Mouse (Mus musculus) cerebellum, adult 18-20 months (tissue): ENCODE results near the gene Capza1.
"Not testable (repeated sequence)": the region's sequence is repeated elsewhere in the genome, so short reads cannot be mapped to it uniquely, and the experiment has no call there.

Experiments
- DNase-seq, 2 experiments: peaks; one replicate each; pipeline ENCODE4 v3.0.0; 2021

Capza1 gene

DNA sequence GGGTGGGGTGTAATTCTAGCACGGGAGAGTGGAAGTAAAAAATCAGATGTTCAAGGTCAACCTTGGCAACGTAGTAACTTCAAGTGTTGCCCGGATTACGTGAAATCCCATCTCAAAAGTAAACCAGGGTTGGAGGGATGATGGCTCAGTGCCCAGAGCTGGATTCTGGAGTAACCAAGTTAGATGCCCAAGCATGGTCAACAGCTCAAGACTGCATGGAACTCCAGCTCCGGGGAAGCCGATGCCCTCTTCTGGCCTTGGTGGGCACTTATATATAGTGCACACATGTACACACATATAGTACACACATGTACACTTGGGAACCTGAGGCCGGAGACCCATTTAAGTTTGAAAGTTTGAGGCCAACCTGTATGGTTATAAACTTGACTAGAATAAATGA is 48.2 kb downstream of the Capza1 start:
- no peak for DNase-seq

DNA sequence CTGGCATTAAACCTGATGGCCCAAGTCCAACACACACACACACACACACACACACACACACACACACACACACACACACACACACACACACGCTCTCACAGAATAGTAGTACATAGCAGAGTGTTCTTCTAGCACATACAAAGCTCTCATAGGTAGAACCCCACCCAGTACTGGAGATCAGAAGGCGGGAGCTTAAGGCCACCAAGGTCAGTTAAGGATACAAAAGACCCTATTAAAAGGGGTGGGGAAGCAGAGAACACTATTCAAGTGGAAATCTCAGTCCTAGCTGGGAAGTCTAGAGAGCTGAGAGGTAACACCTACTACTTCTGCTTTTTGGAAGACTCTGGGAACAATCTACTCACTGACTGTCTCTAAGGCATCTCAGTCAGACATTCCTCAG is 49.0 kb downstream of the Capza1 start:
- DNase-seq = no peak

DNA sequence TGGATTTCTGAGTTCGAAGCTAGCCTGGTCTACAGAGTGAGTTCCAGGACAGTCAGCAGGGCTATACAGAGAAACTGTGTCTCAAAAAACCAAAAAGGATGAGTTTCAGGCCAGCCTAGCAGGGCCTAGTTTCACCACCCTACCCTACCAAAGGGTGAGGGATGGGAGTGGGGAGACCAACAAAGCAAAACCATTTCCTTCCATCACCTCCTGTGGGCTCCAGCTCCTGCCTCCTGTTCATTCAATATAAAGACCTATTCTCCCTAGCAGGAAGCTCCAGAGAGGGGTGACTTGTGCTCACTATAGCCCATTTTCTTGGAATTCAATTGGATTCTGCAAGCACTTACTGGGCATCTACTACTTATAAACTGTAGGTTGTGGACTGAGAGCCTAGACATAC is 49.6 kb downstream of the Capza1 start:
- no peak for DNase-seq

DNA sequence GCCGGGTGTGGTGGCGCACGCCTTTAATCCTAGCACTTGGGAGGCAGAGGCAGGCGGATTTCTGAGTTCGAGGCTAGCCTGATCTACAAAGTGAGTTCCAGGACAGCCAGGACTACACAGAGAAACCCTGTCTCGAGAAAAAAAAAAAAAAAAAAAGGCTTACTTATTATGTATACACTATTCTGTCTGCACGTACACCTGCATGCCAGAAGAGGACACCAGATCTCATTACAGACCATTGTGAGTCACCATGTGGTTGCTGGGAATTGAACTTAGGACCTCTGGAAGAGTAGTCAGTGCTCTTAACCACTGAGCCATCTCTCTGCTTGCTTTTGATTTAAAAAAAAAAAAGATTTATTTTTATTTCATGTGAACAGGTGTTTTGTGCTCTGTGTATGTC is 51.1 kb downstream of the Capza1 start:
- not testable (repeated sequence) for DNase-seq

DNA sequence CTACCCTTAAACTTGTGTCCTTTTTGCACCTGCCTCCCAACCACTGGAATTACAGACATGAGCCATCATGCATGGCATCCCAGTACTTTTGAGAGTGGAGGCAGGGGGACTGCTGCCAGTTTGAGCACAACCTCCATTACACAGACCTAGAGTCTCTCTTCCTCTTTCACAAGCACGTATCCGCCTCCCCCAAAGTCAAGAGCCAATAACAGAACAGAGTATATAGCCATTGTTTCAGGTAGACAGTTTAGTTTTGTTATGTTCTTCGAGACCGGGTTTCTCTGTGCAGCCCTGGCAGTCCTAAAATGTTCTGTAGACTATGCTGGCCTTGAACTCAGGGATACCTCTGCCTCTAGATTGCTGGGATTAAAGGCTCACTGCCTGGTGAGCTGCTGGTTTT is 52.1 kb downstream of the Capza1 start:
- no peak for DNase-seq

DNA sequence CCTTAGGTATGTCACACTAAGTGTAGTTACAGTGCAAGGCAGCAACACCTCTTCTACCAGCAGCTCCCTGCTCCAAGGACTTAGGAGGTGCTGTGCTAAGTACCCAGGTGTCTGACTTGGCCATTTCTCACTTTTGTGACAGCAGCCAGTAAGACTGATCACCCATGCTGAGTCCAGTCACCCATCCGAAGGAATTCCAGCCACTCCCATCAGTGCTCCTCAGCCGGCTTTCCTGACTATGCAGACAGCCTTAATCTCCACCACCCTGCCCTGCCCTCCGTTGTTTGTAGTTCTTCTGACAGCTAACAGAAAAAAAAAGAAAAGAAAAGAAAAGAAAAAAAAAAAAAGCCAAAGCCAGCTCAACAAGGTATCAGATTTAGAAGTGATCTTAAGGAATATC is 52.6 kb downstream of the Capza1 start:
- no peak for DNase-seq

DNA sequence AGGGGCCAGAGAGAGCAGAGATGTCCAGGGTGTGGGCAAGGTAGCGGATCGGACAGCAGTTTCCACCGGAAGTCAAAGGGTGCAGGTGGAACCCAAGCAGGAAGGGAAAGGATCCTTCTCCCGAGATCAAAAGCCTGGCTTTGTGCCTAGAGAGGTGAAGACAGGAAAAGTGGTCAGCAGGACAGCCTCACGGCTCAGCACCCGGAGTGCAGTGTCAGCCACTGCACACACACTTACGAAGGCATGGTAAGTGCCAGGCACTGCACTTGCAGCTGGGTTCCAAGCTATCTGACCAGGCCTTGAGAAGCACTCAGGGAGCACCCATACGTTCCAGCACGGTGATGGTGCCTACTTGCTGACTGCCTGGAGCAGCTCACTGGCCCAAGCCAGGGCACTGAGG is 58.8 kb downstream of the Capza1 start:
- DNase-seq = no peak

DNA sequence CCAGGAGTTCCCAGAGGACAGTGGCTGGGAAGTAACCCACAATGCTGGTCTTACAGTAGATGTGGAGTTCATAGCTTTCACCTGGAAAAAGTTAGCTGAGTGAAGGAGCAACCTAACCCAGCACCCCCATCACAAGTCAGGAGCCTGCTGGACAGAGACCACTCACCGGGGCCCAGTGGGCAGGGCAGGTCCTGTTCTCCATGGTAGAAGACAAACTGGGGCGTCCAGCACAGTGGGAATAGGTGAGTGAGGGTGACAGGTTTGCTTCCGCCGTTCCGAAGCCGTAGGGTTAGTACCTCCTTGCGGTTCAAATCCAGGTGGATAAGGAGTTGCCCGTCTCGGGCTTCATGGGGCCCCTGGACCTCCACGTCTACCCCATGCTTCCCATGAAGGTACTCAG is 60.0 kb downstream of the Capza1 start:
- no peak for DNase-seq

DNA sequence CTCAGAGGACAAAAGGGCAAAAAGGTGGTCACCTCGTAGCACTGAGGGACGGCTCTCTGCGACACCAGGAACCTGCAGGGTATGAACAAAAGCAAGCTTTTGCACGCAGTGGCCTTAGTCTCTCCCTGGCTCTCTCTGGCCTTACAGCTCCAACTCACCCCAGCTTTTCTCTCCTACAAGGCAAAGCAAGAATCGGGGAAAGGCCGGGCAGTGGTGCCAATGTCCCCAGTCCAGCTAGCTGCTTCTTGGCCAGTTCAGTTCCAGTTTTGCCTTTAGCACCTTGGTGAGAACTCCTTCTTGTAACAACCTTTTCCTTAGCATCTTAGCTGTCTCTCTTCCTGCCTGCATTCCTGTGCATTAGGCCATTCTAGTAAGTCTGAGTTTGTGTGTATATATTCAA is 62.8 kb downstream of the Capza1 start:
- no peak for DNase-seq

DNA sequence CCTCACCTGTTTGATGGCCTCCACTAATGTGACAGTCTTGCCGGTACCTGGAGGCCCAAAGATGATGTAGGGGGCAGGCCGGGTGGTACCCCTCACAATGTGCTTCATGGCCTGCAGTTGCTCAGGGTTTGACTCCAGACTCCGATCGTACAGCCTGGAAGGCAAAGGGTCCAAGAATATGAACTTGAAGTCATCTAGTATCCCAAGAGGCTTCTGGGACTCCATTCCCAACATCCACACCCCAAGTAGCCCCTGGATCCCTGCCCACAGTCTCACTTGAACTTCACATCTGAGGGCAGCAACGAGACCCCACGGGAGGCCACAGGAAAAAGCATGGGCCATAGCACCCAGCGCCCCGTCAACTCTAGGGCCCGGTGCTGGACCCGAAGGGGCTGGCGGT is 63.6 kb downstream of the Capza1 start:
- DNase-seq = no peak

DNA sequence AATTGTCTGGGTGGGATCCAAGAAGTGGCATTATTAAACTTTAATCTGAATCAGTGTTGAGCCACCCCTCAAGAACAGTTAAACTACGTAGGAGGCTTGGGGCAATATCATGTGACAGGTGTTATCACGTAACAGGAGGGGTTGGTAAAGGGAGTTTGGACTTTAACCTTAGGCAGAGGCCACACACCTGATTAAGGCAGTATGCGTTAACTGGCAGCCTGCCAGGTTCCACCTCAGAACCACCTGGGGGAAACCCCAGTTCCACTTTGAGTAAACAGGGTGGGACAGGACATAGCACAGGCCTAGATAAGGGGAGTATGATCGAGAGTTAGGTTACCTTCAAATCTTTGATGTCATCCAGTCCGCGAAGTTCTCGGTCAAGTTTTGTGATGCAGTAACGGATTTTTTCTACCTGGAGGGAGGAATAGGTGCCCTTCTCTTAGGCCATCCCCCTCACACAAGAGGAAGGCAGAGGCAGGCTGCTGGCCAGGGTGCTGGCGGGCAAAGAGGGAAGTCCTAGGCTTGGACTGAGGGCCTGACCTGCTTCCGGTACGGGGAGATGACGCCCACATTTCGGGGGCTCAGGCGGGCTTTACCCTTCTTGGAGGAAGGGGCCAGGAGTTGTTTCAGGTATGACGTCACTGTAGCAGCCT is 67.7 kb downstream of the Capza1 start:
- DNase-seq = no peak

DNA sequence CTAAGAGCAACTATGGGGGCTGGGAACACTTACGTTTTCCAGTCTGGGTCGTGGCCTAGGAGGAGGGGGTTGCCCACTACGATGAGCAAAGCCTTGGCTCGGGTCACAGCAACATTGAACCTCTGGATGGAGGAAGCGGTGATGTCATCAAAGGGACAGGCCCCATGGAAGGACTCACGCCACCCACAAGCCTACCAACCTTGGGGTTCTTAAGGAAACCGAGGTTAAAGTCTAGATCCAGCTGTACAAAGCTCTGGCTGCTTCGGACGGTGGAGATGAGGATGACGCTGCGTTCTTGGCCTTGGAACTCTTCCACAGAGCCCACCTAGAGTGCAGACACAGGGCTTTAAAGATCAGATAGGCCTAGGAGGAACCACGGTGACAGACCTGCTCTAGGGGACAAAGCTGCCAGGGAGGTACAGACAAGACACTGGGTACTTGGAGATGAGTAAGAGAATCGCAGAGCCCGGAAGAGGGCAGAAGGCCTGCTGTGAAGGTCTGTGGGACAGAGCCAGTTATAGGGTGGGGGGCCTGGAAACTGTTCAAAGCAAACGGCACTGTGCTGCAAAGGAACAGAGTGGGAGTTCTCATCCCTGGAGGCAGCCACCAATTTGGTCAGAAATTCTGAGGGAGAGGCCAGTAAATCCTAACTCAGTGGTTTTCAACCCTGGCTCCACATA is 68.5 kb downstream of the Capza1 start:
- no peak for DNase-seq

DNA sequence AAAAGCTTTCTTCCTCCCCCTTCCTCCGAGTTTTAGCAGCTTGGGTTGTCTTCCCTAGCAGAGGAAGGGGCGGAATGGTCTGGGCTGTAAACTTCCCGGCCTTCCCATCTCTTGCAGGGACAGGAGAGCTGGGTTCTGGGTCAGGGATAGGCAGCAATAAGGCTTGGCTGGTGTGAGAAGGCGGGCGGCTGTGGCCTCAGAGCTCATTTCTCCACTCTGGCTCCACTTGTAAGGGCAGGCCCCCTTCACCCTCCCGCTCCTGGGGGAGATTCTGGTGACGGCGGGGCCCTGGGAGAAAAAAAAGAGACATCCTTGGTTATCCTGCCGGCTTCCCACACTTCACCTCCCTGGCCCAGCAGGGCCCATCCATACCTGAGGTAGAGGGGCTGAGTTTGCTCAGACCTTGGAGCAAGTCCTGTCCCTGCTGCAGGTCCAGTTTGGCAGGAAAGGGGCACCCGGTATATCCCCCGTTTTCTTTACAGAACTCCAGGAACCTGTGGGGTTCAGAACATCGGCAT is 69.3 kb downstream of the Capza1 start:
- no peak for DNase-seq

DNA sequence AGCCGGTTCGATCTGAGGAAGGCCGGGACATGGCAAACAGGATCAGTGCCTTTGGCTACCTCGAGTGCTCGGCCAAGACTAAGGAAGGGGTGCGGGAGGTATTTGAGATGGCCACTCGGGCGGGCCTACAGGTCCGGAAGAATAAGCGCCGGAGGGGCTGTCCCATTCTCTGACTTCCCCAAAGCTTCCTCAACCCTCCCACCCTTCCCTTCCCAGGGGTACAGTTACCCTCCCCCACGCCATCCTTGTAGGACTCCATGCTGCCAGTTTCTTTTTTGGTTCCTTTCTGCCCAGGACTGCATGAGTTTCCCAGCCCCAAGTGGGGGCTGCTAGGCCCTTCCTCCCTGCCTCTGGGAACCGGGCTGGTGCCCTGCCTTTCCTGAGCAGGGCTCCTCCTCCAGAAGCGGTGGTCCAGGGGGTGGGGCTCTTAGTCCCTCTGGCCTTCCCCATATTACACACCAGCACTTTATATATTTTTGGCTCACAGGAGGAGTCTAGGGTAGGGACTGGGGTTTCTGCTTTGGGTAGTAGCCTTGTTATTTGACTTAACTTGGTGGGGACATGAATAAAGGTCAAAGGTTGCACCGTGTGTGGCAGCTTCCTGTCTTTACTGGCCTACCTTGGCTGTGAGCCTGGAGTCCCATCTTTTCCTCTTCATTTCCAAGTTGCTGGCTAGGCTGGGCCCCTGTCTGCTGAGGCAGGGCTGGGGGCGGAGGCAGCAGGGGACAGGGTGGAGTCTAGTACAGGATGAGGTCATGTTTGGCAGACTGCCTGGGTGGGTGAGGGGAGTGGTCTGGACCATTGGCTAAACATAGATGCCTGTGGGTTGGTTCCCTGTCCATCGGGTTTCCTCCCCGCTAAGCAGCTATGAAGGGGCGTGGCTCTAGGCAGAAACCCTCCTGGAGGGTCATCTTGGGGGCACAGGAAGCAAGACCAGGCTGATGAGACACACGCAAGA is 70.2 kb downstream of the Capza1 start:
- no peak for DNase-seq

DNA sequence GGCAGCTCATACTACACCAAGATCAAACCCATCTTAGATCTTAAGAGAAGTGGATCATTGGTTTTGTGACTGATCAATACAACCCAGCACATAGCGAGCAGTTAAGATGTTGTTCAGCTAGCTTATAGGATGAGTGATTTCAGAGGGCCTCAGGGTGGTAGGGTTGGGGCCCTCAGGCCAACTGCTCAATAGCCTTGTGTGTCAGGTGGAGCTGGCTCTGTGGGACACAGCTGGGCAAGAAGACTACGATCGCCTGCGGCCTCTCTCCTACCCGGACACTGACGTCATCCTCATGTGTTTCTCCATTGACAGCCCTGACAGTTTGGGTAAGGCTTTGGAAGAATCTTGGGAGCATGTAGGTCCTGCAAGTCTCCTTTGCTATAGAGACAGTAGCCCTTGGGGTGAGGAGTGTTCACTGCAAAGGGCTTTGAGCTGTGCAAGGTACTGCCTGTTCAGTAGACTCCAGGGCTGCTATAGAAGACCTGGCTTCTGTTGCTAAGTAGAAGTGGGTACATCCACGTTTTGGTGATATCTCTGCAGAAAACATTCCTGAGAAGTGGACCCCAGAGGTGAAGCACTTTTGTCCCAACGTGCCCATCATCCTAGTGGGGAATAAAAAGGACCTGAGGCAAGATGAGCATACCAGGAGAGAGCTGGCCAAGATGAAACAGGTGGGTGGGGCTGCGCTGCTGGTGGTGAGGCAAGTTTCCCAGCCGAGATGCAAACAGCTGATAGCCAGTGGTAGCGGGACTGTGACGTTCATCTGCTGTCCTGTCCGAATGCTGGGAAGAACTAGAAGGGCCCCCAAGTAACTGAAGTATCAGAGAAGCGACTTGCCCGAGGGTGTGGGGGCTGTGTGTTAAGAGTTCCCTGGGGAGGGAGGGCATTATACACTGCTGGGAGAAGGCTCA is 71.7 kb downstream of the Capza1 start:
- DNase-seq = no peak

DNA sequence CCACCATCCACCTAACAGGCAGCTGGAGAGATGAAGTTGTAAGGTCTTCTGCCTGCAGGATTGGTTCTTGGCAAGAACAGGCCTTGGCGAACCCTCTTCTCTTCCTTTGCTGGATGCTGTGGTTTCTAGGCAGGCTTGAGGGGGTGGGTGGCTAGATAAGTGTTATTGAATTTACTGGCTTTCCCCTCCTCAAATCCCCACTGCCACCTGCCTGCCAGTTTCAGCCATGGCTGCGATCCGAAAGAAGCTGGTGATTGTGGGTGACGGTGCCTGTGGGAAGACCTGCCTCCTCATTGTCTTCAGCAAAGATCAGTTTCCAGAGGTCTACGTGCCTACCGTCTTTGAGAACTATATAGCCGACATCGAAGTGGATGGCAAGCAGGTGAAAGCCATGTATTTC is 72.6 kb downstream of the Capza1 start:
- DNase-seq = no peak

DNA sequence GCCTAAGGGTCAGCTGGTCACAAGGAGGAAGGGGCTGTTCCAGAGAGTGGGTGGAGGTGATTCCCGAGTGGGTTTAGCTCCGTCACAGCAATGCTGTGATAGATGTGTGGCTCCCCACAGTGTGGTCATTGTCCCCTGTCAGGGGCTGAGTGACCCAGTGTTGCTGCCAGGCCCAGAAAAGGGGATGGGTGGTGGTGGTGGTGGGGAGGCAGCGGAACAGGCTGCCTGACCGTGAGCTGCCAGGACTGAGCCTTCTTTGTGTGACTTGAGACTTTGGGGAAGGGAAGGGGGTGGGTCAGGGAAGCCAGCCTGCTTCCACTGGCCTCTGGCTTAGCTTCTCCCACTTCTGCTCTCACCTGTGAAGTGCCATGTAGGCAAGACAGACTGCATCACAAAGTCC is 73.3 kb downstream of the Capza1 start:
- DNase-seq = no peak

DNA sequence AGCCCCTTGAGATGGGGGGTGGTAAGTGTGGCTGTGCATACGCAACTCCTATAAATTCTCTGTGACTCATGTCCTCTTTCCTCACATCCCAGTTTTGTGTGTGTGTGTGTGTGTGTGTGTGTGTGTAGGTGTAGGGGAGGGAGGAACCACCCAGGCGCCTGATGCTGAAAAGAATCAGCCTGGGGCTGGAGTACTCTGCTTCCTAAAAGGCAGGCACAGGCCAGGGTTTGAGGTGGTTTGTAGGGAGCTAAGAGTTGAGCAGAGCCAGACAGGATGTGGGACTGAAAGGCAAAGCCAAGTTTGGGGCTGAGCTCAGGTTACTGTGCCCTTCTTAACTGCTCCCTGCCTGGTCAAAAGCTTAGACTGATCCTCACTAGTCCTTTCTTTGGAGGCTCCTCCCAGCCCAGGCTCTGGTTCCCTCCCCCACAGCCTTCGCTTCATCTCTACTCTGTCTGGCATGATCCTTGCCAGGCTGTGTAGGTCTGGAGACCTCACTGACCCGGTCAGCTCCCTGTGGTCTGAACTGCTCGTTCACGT is 73.8 kb downstream of the Capza1 start:
- no peak for DNase-seq

DNA sequence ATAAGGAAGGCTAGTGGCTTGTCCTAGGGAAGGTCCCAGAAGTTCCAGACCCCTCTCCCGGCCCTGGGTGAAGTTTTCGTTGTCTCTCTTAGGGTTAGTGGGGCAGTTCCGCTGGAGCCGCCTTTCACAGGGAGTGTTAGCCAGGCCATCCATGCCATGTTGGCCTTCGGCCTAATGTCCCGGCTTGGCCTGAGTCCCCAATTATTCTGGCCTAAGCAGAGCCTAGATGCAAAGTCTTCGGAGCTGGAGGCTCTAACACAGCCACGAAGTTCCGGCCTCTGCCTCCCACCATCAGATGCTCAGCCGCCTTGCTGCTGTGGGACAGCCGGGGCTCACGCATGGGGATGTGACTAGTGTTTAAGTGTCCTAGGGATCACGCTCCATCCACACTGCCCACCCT is 74.5 kb downstream of the Capza1 start:
- DNase-seq = peak; percentile 11 to 26

DNA sequence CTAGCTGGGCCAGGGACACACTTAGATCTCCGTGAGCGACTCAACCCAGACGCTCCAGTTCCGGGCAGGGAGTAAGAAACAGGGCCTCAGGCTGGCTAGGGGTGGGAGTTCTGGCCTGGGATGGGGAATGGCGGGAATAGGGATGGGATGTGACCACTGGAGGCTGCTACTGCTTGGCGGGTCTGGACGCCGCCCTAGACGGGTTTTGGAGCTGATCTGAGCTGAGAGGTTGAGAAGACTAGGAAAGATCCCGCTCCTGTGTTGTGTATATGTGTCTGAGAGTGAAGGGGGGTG is 75.0 kb downstream of the Capza1 start:
- no peak for DNase-seq

DNA sequence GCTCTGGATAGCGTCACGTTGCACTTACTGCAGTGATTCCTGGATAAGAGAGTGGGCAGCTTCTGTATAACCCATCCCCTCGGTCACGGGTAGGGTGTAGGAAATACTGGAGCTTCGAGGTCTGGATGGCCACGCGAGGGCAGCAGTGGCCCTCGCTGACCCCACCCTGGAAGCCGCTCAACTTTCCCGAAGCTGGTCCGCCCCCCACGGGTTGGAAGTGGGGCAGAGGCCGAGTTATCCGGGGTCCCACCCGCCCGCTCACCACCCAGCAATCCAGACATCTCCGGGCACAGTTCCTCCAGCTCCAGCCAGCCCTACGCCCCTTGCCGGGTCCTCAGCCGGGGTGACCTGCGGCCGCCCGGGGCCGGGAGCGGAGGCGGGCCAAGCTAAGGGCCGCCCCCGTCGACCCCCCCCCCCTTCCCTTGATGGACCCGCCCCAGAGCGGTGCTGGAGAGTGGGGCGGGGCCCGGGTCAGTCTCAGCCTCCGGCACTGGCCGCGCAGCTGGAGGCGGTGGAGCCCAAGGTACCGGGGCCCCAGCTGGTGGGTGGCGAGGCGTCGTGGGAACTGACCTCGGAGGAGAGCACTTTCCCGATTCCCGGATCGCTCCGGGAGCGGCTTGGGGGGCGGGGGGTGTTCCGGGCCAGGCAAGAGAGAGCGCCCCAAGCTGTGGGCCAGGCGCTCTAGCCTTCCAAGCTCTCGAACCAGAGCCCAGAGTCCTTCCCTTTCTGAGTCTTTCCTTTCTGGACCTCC is 75.6 kb downstream of the Capza1 start:
- DNase-seq = peak; percentile 26 to 62

DNA sequence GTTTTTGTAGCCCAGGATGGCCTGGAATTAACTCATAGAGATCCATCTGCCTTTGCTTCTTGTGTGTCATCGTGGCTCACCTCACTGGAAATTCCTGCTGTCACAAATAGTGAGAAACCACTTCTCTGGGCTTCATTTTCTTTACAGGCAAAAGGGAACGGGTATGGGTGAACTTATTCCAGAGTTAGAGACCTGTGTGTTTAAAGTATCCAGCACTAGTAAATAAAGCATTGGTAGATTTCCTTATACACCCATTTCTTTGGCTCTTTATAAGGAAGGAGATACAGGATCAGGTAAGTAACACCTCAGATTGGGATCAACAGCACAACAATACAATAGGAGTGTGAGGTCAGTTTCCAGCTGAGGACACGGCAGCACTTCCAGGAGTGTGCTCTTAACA is 76.2 kb downstream of the Capza1 start, which contains the start of gene Rhoc:
Gene Rhoc (plus strand): TSS at position 301 of the 400 bp plus-strand sequence.
- DNase-seq = no peak
